Mouse (Mus musculus) kidney, adult 2 months (tissue): ENCODE measurements around the gene Svip.

Source experiments
- CTCF ChIP-seq: fragments of 200-500 bp; conservative IDR thresholded peaks from 2 replicates; pipeline ENCODE4 v1.5.1; 2011; ENCODE audit warnings: low read depth, mild to moderate bottlenecking, control low read depth, low read length, moderate library complexity, mixed read lengths; ENCODE audit not compliant: insufficient read depth, insufficient read length
- POLR2A ChIP-seq: fragments of 200-500 bp; IDR thresholded peaks from one replicate; pipeline ENCODE4 v1.6.1; 2011; ENCODE audit warnings: low read depth, low read length, control low read depth

- TF ChIP-seq CTCF (no peak), POLR2A (no peak)
Measured at GRCm38 (mm10) chr7:51969379-51969778, 36.4 kb downstream of the Svip start.
